Mouse (Mus musculus) bone marrow, adult 2 months (tissue): ENCODE results near the gene Mrpl51.

Experiments
- CTCF ChIP-seq: fragments of 200-500 bp; IDR thresholded peaks from 2 replicates; pipeline ENCODE4 v1.5.1; 2011; ENCODE audit warnings: low read length, control low read depth; ENCODE audit not compliant: control insufficient read depth, insufficient read depth
- POLR2A ChIP-seq: fragments of 200-500 bp; IDR thresholded peaks from 2 replicates; pipeline ENCODE4 v1.6.1; 2011; ENCODE audit warnings: low read depth, mild to moderate bottlenecking, control low read depth, low read length, borderline replicate concordance; ENCODE audit not compliant: control insufficient read depth

GRCm38 (mm10) chr6:125192841-125193240 lies 1.2 kb downstream of the Mrpl51 start:
- TF ChIP-seq CTCF (no peak), POLR2A (no peak)
